Mouse (Mus musculus) forebrain, embryonic 12.5 days (tissue): ENCODE measurements around the gene Rfx4. TPM values are rescaled to one million over a fixed set of nuclear protein-coding genes. Genes with fewer than 3 reads are reported as not detected.

Experiments
- ATAC-seq: fragments of 200-750 bp; cut with Nextera tagmentation; 2 replicates; pipeline ENCODE4 v1.8.0; 2017; ENCODE audit warnings: moderate TSS enrichment; ENCODE audit not compliant: low FRiP score
- H3K27ac ChIP-seq: fragments of 300-500 bp; sonication (generic); 2 replicates; pipeline ENCODE4 v1.5.1; 2016; ENCODE audit warnings: mild to moderate bottlenecking
- H3K27me3 ChIP-seq: fragments of 300-500 bp; sonication (generic); 2 replicates; pipeline ENCODE4 v1.6.1; 2016; ENCODE audit warnings: mild to moderate bottlenecking
- H3K36me3 ChIP-seq: fragments of 300-500 bp; sonication (generic); replicated peaks from 2 replicates; pipeline ENCODE4 v1.6.1; 2016; ENCODE audit warnings: mild to moderate bottlenecking
- H3K4me1 ChIP-seq: fragments of 300-500 bp; sonication (generic); 2 replicates; pipeline ENCODE4 v1.6.1; 2016
- H3K4me2 ChIP-seq: fragments of 300-500 bp; sonication (generic); 2 replicates; pipeline ENCODE4 v1.6.1; 2016; ENCODE audit warnings: mild to moderate bottlenecking, moderate library complexity
- H3K4me3 ChIP-seq: fragments of 300-500 bp; sonication (generic); replicated peaks from 2 replicates; pipeline ENCODE4 v1.5.1; 2016; ENCODE audit warnings: mild to moderate bottlenecking
- H3K9ac ChIP-seq: fragments of 300-500 bp; sonication (generic); 2 replicates; pipeline ENCODE4 v1.6.1; 2016; ENCODE audit warnings: mild to moderate bottlenecking
- H3K9me3 ChIP-seq: fragments of 300-500 bp; sonication (generic); 2 replicates; pipeline ENCODE4 v1.6.1; 2016
- WGBS: fragments of 180-500 bp; shearing (Covaris S2); methylation state at CpG from one replicate; pipeline ENCODE4 v1.1.7; 2016; 5-methylcytosine and 5-hydroxymethylcytosine counted together
- polyA plus RNA-seq: library from polyadenylated mRNA; unstranded; fragments of >200 nt; fragmentation: Nextera tagmentation; extraction: Ambion mirVana; gene quantifications from 2 replicates; pipeline ENCODE4 v1.2.1, GENCODE M21; 2016

The Rfx4 gene
- polyA plus RNA-seq, 1 experiment from 2014 or later = 26.5 TPM

DNA sequence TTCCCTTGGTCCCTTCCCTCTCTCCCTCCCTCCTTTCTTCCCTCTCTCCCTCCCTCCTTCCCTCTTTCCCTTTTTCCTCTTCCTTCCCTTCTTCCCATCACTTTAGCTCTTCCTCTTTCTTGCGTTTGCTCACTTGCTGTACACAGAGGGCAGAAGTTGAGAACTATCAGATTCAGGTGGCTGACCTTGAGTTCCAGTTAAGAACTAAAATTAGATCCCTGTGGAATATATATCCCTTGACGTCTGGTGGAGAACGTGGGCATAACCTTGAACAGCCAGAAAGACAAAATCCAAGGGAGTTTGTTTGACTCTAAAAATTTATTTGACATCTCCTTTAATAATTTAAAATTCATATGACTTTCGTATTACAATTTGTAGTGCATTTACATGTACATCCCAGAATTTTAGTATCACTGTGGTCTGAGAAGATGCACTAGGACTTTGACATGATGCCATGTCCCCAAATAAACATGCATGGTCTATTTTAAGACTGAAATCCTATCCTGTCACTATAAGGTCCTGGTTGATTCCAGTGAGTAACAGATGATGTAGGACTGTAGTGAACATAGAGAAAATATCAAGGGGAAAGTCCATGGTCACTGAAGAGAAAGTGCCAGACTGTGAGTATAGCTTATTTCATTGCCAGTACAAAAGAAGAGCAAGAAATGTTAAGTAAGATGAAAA, 181.1 kb downstream of the Rfx4 start:
- H3K27me3 ChIP-seq = no peaks in the 10 kb centered on the region
- no peak overlapping the region for H3K4me3 ChIP-seq
- ATAC-seq = no peak
- H3K4me1 ChIP-seq = peaks cover 6% of the 10 kb centered on the region; the same call in 1 of the 2 replicates
- 90% methylated on average over 4 of the region's 4 CpGs for WGBS
- no peak overlapping the region for H3K27ac ChIP-seq
- no peak overlapping the region for H3K4me2 ChIP-seq
- no peaks in the 10 kb centered on the region for H3K36me3 ChIP-seq
- H3K9ac ChIP-seq = no peak overlapping the region
- no peaks in the 10 kb centered on the region for H3K9me3 ChIP-seq

DNA sequence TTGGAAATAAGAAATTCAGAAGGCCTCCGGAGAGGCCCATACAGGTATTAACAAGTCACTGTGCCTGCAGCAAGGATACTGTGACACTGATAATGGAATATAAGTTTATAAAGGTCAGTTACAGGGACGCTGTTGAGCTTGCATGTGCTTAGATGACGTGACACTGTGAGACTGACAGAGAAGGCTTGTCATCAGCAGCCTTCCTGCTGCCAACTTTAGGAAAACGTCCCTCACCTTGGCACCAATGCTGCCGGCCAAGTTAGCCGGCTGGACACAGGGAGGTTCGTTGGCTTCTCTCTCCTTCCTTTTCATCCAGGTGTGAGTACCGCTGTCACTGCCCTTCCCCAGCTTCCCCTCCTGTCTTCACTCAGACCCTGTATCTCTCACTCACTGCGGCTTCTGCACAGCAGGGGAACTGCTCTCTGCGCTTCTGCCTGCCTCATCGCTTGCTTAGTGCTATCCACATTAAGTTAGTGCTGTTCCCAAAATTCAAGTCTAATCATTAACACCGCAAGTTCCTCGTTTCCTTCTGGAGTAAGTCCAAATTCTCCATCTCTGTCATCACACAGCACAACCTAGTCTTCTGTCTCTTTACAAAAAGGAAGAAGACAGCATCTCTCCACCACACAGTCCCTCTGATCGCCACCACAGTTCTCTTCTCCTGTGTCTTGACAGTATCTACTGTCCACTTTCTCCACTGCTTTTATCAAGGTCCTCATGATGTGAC, 182.4 kb downstream of the Rfx4 start:
- H3K9ac ChIP-seq = no peak overlapping the region
- ATAC-seq = no peak
- no peaks in the 10 kb centered on the region for H3K36me3 ChIP-seq
- 78% methylated on average over 14 of the region's 14 CpGs for WGBS
- H3K9me3 ChIP-seq = no peaks in the 10 kb centered on the region
- peaks cover 6% of the 10 kb centered on the region; the same call in 1 of the 2 replicates for H3K4me1 ChIP-seq
- no peaks in the 10 kb centered on the region for H3K27me3 ChIP-seq
- H3K27ac ChIP-seq = no peak overlapping the region
- no peak overlapping the region for H3K4me2 ChIP-seq
- H3K4me3 ChIP-seq = no peak overlapping the region

DNA sequence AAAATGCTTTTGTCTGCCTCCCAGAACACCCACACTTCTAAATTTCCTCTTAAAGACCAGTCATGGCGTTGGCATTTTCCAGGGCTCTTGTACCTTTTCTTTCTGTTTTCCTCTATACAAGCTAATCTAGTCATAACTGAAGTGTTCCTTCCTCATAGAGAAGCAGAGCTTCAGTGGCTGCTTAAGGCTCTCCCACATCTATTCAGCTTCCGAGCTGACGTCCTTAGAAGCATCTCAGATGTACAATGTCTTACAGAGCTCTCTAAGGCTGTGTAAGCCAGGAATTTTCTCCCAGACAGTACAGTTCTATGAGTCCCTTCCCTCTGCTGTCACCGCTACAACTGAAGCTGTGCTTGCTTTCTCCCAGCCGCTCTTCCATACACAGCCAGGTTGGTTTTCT, 183.0 kb downstream of the Rfx4 start:
- H3K4me1 ChIP-seq = peaks cover 6% of the 10 kb centered on the region; the same call in 1 of the 2 replicates

DNA sequence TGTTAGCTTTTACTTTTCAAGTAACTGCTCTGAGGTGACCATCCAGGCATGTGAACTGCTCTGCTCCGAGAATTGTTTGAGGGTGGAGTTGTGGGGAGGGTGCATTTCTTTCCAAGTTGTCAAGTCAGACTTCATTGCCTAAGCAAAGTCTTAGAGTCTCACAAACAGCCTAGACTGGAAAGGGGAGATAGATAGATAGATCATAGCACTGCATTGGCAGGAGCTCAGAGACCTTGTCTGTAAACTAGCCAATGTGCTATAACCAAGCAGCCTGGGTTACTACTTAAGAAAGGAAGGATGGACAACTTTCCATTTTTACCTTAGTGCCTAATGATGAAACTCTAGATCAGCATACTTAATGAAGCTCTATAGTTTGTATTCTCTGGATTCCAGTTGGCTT, 184.5 kb downstream of the Rfx4 start:
- no peak overlapping the region for H3K4me3 ChIP-seq
- no peaks in the 10 kb centered on the region for H3K9me3 ChIP-seq
- no peak overlapping the region for H3K9ac ChIP-seq
- no peak overlapping the region for H3K27ac ChIP-seq
- no peaks in the 10 kb centered on the region for H3K36me3 ChIP-seq
- 81% methylated on average over 1 of the region's 1 CpGs for WGBS
- no peaks in the 10 kb centered on the region; the same call in 1 of the 2 replicates for H3K4me1 ChIP-seq
- H3K4me2 ChIP-seq = no peak overlapping the region
- no peaks in the 10 kb centered on the region for H3K27me3 ChIP-seq
- ATAC-seq = no peak

More for the DNA sequence above, 183.0 kb downstream of the Rfx4 start:
- no peak overlapping the region for H3K4me2 ChIP-seq
- H3K9me3 ChIP-seq = no peaks in the 10 kb centered on the region
- no peak overlapping the region for H3K4me3 ChIP-seq
- no peaks in the 10 kb centered on the region for H3K36me3 ChIP-seq
- 72% methylated on average over 5 of the region's 5 CpGs for WGBS
- no peak for ATAC-seq
- no peak overlapping the region for H3K9ac ChIP-seq
- no peaks in the 10 kb centered on the region for H3K27me3 ChIP-seq
- H3K27ac ChIP-seq = no peak overlapping the region

DNA sequence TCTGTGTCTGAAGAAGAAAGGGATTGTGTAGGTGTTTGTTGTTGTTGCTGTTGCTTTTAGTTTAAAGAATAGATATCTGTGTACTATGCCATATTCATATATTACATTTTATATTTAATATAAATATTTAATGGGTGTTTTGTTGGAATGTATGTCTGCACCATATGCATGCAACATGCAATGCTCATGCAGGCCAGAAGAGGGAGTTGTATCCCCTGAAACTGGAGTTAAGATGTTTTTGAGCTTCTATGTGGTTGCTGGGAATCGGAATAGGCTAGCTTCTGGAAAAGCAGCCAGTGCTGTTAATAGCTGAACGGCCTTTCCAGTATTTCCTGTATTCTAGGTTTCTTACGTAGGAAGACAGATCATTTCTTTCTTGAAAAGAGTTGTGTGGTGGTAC, 189.8 kb downstream of the Rfx4 start:
- 96% methylated on average over 3 of the region's 3 CpGs for WGBS
- Histone ChIP-seq H3K36me3 (peaks cover 20% of the 10 kb centered on the region), H3K9ac (no peak overlapping the region), H3K27ac (no peak overlapping the region), H3K4me1 (no peaks in the 10 kb centered on the region), H3K9me3 (no peaks in the 10 kb centered on the region), H3K4me2 (no peak overlapping the region), H3K27me3 (no peaks in the 10 kb centered on the region), H3K4me3 (no peak overlapping the region)
- ATAC-seq = no peak

DNA sequence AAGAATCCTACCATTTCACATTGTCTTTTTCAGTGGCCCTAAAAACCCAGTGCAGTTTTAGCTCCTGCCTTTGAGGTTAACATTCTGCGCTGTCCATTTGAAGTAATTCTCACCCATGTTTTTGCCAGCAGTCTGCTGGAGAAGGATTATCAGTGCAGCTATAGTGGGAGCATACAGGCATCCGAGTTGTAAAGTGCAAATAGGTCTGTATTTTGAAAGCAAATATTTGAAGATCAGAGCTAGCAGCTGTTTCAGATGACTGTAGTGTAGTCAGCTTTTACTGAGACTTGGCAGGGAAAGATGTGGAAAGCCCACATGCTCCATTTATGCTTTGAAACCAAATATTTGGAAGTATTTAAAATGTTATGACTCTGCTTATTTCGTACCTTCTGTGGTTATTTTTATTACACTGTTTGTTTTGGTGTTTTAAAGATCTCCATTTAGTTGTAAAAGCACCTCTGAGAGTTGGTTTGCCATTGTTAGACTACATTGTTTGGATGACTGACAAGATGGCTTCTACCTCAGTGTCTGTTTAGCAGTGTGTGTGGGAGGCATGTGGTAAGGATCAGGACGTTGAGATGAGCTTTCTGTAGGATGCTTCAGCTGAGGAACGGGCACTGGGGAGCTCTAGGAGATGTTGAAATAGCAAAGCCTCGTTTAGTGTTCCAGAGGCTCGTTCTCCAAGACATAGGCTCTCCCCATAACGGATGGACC, 193.3 kb downstream of the Rfx4 start:
- no peak for ATAC-seq
- Histone ChIP-seq H3K27me3 (no peaks in the 10 kb centered on the region), H3K4me2 (no peak overlapping the region), H3K9ac (no peak overlapping the region), H3K9me3 (no peaks in the 10 kb centered on the region), H3K27ac (no peak overlapping the region), H3K4me3 (no peak overlapping the region), H3K36me3 (peaks cover 24% of the 10 kb centered on the region), H3K4me1 (no peaks in the 10 kb centered on the region)
- 86% methylated on average over 8 of the region's 8 CpGs for WGBS

DNA sequence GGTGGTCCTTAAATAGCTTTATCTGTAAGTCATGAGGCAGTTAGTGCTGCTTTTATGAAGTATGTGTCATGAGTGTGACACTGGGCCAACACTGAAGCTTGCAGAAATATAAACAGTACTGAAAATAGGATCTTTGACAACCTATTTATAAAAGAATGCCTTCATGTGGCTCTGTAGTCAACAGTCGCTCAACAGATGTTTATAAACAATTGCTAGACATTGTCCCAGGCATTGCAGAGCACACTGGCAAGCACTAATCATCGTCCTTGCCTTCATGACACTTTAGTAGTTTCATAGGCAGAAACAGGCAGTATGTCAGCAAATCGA, 193.8 kb downstream of the Rfx4 start:
- no peaks in the 10 kb centered on the region for H3K4me1 ChIP-seq
- ATAC-seq = no peak
- H3K36me3 ChIP-seq = peaks cover 24% of the 10 kb centered on the region
- H3K27me3 ChIP-seq = no peaks in the 10 kb centered on the region
- no peaks in the 10 kb centered on the region for H3K9me3 ChIP-seq
- 90% methylated on average over 3 of the region's 3 CpGs for WGBS
- H3K4me2 ChIP-seq = no peak overlapping the region
- H3K4me3 ChIP-seq = no peak overlapping the region
- no peak overlapping the region for H3K9ac ChIP-seq
- H3K27ac ChIP-seq = no peak overlapping the region

DNA sequence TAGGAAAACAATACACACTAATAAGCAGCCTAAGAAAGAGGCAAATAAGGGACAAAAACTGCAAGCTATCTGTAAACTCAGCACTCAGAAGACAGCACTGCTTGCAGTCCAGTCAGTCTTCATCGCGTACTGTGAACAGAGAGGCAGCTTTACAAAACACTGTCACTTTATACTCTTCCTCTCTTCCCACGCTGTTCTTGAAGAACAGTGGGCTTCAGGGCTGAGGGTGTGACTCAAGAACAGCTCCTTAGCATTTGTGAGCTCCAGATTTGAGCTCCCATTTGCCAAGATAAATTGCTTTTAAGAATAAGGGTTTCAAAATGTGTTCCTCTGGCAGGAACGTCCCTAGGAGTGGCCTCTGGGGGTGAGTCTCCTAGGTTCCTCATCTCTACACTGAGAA, 194.5 kb downstream of the Rfx4 start:
- ATAC-seq = no peak
- no peak overlapping the region for H3K9ac ChIP-seq
- no peaks in the 10 kb centered on the region for H3K4me1 ChIP-seq
- H3K36me3 ChIP-seq = peaks cover 24% of the 10 kb centered on the region
- no peak overlapping the region for H3K4me3 ChIP-seq
- H3K9me3 ChIP-seq = no peaks in the 10 kb centered on the region
- no peaks in the 10 kb centered on the region for H3K27me3 ChIP-seq
- H3K4me2 ChIP-seq = no peak overlapping the region
- no peak overlapping the region for H3K27ac ChIP-seq
- 84% methylated on average over 4 of the region's 4 CpGs for WGBS

DNA sequence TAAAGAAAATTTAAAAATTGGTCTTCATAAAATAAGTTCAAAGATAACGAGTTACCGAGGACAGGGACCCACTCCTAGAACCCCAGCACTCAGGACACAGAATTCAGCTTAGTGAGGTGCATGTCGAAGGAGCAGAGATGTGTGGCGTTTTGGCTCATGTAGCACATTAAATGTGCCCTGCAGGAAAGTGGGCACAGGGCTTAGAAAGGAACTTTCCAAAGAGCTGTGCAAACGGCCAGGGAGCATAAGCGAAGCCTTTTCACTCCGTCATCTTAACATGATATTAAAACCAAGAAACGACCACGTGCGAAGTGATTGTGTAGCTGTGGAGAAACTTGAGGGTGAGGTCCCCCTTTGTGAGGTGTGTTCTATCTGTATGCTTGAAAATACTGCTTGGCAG, 198.4 kb downstream of the Rfx4 start:
- H3K9me3 ChIP-seq = no peaks in the 10 kb centered on the region
- no peak overlapping the region for H3K9ac ChIP-seq
- H3K36me3 ChIP-seq = peaks cover 10% of the 10 kb centered on the region
- H3K4me3 ChIP-seq = no peak overlapping the region
- 92% methylated on average over 10 of the region's 10 CpGs for WGBS
- no peaks in the 10 kb centered on the region for H3K27me3 ChIP-seq
- no peak overlapping the region for H3K4me2 ChIP-seq
- H3K4me1 ChIP-seq = no peaks in the 10 kb centered on the region
- ATAC-seq = no peak
- no peak overlapping the region for H3K27ac ChIP-seq

Other genes with a start within 250 kb of the Rfx4 start
- 72.0 and 72.2 TPM in 2 replicates for gene Ckap4, start 222.0 kb upstream of the Rfx4 start, polyA plus RNA-seq
- 10.3 and 11.0 TPM in 2 replicates for gene Tcp11l2, start 179.4 kb upstream of the Rfx4 start, polyA plus RNA-seq
- 17.7 and 18.0 TPM in 2 replicates for gene Polr3b, start 133.8 kb upstream of the Rfx4 start, polyA plus RNA-seq
- gene Ric8b, start 161.6 kb downstream of the Rfx4 start, polyA plus RNA-seq = 31.0 and 37.0 TPM in 2 replicates